Mouse (Mus musculus): ENCODE data around the gene Slc5a11. TPM values are rescaled to one million over a fixed set of nuclear protein-coding genes. Genes with fewer than 3 reads are reported as not detected.

Slc5a11 gene
- total RNA-seq, 4 experiments from 2014 or later, result not detected

DNA sequence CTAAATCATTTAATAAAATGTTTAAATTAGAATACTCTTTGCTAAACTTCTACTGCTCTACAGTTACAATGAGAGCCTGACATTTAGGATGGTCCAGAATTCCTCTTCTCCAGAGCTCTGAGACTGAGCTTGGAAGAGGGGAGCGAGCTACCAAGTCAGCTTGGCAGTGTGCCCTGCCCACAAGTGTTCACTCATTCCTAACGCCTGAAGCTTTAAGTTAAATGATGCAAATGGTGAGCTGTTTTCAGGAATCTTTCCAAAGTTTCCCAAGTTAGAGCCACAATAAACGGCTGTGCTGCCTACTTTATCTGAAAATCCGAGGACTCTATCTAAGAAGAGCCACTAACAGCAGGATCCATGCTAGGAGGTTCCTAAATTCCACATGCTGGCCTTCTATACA is 69.2 kb downstream of the Slc5a11 start:
- no peak for DNase-seq (ENCODE audit: low spot score)

DNA sequence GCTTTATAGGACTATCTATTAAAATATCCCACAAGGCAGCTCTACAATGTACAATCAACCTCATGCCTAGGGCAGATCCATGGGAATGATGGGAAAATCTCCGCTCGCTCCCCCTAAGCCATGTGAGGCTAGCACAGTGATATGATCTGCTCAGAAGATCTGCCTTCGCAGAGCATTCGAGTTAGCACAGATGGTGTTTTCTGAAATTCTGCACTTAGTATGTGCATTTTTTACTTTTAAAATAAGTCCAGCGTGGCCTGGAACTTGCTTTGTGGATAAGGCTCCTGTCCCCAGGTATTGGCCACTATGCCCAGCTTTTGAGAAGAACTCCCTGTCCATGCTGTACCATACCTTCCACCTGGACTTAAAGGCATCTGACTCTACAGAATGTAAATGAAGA is 71.3 kb downstream of the Slc5a11 start:
- no peak for DNase-seq (ENCODE audit: low spot score)

DNA sequence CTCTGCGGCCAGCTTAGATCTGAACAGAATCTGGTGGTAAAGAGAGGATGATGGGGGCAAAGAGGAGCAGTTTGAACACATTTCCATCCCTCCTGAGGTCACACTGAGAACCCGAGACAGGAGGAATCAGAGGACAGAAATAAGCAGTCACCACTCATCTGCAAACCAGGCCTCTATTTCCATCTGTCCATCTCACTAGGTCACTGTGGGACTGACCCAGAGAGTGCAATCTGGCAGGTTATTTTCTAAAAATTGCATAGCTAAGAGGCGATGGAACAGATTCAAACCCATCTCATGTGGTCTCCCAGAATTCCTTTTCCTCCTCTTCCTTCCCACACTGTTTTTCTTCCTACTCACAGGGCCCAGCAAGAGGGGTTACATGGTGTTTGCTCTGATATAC is 73.3 kb downstream of the Slc5a11 start:
- DNase-seq (ENCODE audit: low spot score), result no peak

DNA sequence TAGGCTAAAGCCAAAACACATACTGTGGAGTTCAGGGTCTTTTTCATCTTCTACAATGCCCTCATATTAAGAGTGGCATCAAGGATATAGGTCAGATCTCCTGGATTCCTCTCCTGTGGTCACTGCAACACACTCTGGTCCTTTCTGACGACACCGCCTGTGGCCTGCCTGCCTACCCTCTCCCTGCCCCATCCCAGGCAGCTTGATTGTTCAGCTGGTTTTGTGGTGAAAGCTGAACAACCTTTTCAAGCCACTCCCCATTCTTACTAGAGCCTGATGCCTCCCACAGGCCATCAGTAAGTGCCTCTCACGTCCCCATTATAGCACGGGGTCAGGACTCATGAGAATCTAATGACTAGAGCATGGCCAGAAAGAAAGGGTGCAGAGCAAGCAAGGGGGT is 74.6 kb downstream of the Slc5a11 start:
- no peak for DNase-seq (ENCODE audit: low spot score)

DNA sequence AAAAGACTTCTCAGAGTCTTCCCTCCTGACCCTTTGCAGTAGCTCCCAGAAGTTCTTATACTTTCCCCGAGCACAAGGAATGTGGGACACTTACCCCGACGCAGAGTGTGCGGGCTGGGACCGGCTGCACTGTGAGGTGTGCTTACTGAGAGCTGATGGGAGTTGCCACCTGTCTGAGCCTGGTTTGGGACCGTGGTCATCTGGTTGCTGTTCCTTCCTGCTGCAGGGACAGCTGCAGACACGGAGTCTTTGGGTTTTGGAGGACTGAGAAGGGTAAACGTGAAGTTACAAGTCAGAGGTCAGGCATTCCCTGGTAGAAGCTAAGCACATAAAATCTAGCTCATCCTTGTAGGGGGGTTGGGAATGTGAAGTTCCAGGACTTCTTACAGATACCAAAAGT is 77.4 kb downstream of the Slc5a11 start:
- DNase-seq (ENCODE audit: low spot score), result no peak

DNA sequence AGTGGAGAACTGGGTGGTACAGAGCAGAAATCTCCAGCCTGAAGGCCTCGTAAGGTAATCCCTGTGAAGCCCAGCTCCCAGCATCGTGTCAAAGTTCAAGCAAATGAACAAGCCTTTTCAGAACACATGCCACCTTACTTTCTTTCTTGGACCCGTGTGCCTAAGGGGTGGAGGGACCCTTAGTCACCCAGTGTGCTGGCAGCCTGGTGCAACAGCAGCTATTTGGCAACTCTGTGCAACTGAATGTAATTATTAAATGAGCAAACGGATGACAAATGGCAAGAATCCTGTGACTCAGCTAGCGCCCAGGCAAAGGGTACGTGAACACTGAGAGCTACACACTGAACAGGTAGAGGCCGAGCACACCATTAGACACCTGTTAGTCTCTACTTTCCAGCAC is 79.3 kb downstream of the Slc5a11 start:
- no peak for DNase-seq (ENCODE audit: low spot score)

DNA sequence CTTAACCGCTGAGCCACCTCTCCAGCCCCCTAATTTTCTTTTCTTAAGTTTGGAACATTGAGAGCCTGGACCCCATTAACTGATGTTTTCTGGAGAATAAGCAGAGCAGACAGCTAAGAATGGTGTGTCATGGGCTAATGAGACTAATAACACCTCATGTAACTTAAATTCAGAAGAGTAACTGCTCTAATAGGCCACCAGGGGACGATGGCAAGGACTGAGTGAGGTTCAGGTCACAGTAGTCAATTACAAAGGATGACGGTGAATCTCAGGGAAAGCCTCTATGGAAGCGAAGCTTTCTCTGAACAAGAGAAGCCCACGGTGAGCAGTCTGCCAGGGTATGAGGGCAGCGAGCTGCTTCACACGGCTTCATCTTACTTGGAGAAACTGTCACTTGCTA is 80.8 kb downstream of the Slc5a11 start:
- no peak for DNase-seq (ENCODE audit: low spot score)

DNA sequence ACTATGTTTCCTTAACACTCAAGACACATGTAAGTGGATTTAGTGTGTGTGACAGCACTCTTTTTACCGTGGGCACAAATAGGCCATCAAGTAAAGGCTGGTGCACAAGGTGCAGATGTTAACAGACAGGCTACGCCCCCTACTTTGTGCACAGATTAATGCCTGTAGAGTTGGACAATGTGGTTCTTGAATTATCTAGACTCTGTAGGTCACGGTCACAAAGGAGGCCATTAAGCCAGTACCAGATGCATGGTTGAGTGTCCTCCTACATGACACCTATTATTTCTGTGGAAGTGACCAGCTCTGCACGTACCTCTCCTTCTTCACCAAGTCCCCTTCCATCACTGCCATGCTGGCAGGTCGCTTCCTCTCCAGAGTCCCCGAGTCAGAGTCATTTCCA is 81.5 kb downstream of the Slc5a11 start:
- no peak for DNase-seq (ENCODE audit: low spot score)

DNA sequence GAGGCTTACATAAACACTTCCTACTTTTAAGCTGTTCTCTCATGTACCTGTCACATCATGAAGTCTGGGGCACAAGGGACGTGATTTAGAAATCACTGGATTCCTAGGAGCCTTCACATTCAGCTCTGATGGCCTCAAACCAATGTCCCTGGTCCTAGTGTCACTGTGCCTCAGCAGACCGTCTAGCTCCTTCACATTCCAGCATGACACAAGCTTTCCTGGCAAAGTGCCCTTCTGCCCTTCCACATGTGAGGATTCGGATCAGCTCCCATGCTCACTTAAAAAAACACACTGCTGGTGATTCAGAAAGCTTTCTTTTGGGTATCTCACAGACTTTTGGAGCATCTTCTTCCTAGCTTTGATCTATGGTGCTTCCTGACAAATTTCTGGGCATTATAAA is 83.6 kb downstream of the Slc5a11 start:
- peak; percentile 46 for DNase-seq (ENCODE audit: low spot score)

DNA sequence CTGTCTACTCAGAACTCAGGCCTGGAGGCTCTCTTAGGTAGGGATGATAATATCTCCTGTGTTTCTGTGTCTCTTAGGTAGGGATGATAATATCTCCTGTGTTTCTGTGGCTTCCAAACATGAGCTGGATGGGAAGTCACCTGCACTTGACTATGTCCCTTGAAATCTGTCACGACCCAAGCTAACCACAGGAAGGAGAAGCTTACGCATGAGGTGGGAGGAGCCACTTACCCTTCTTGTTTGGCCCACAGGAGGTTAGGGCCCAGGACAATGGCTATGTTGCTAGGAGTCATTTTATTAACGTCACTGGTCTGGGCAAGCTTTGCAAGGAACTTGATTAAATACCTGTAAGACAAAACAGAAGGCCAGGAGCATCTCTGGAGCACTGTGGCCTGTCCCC is 85.7 kb downstream of the Slc5a11 start:
- DNase-seq (ENCODE audit: low spot score), result no peak

DNA sequence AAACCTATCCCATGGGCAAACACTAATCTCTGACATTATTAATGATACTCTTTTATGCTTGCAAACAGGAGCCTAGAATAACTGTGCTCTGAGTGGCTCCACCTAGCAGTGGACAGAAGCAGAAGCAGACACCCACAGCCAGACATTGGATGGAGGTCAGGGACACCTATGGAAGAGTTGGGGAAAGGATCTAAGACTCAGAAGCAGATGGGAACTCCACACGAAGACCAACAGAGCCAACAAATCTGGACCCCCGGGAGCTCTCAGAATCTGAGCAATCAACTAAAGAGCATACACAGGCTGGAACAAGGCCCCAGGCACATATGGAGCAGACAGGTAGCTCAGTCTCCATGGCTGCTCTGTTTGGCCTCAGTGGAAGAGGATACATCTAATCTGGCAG is 90.8 kb downstream of the Slc5a11 start:
- no peak for DNase-seq (ENCODE audit: low spot score)

DNA sequence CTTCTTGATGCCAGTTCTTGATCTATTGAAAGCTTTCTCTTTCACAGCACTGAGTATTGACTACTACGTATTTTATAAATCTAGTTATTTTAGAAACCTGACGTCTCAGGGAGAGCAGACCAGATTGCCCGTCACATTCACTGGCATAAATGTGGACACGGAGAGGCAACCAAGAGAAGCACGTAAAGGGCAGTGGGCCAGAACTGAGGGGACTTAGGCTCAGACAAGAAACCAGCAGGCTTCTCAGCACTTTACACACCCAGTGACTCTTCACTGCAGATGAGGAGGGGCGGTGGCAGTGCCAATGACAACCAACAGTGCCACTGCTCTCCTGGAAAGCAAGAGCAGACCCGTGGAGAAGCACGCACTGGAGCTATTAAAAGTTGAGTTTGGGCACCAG is 92.7 kb downstream of the Slc5a11 start:
- DNase-seq (ENCODE audit: low spot score), result no peak

DNA sequence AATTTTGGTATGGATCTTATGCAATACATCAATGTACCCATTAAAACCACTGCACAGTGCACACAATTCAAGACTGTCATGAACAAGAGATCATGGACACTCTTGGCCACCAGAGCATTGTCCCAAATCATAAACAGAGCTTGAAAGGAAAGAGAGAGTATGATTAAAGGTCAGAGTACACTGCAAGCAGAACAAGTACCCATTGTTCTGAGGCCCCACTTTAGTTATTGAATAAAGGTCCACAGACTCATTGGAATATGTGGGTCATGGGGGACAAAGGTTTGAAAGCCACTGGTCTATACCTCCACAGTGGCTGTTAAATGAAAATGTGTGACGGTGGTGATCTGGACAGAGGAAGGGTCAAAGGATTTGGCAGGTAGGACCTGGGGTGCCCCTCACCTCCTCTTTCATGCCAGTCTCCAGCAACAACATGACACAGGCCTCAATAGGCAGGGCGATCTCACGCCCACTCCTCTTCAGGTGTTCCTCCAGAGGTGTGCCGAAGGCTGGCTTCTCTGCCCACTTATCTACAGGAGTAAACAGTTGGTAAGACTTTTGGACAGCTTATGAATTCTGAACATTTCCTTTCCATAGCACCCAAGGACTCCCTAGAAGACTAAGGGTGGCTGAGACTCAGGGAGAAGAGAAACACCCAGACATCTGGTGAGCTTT is 93.4 kb downstream of the Slc5a11 start:
- no peak for DNase-seq (ENCODE audit: low spot score)

DNA sequence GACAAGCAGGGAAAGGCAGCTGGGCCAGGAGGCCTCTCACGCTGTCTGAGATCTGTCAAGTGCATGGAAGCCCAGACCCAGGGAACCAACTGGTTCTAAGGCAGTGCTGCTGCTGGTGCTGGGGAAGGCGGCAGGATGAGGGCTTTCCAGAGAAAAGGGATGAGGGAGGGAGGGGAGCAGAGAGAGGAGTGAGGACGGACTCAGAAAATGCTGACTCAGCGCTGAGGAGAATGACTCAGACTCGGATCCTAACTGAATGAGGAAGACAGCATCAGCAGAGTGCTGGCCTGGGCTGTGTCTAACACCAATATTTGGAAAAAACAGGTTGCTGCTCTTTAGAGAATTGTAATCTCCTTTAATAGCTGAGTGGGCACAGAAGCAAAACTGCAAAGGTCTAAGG is 97.3 kb downstream of the Slc5a11 start:
- no peak for DNase-seq (ENCODE audit: low spot score)

DNA sequence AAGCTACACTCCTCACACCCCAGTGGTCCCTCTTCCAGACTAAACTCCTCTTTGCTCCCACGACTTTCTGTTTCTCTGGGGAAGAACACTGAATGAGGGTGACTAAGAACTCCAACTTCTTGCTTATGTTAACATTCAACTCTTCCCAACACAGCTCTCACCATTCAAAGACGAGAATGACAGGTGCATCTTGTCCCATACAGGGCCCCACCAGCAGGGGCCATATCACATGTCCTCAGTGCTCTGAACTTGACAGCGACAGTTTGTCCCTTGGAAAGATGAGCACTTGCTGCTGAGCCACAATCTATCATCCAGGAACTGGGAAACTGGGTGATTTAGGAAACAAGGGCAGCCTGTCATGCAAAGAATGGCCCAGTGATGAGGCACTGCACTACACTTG is 98.2 kb downstream of the Slc5a11 start:
- DNase-seq (ENCODE audit: low spot score), result no peak

DNA sequence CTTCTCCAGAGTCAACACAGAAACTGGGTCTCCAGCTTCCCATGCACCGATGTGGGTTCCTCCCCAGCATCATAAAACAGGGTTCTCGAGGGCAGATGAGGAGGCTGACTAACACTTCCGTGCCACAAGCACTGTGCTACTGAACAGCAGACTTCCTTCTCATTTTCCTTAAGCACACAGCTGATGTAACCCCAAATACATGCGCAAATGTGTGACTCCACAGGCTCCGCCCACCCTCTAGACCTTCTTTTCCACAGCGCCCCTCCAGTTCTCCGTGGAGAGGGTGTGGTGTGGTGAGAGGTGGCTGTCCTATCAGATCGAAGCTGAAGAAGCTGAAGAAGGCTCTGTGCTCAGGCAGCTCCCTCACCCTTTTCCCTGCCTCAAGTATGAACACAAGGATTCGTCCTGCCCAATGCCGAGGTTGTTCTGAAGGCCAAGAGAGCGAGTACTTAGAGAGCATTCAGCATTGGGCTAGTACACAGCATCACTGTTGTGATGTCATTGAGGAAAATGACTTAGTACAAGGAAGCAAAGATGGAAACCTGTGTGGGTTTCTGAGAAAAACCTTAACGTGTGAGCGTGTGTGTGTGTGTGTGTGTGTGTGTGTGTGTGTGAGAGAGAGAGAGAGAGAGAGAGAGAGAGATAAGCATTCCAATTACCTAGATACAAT is 108.0 kb downstream of the Slc5a11 start:
- no peak for DNase-seq (ENCODE audit: low spot score)

Other genes with a start within 250 kb of the Slc5a11 start
- gene Rbbp6, start 249.1 kb upstream of the Slc5a11 start, total RNA-seq (2022), result 10 to 100 TPM; 26.0 to 34.3 (median 29.9) TPM
- 10 to 100 TPM; 27.3 to 36.6 (median 30.5) TPM for gene Tnrc6a, start 90.9 kb upstream of the Slc5a11 start, total RNA-seq (2022)
- 10 to 100 TPM; 19.4 to 24.9 (median 20.9) TPM for gene Lcmt1, start 155.0 kb downstream of the Slc5a11 start, total RNA-seq (2022)
- gene Arhgap17, start 155.1 kb downstream of the Slc5a11 start, total RNA-seq (2022), result 10 to 100 TPM; 13.5 to 18.1 (median 14.5) TPM
- 10 to 100 TPM in 2 of 4 experiments, 1 to 10 TPM in 2; 9.5 to 11.9 (median 10.1) TPM for gene Aqp8, start 247.5 kb downstream of the Slc5a11 start, total RNA-seq (2022)